Mouse (Mus musculus): ENCODE measurements around the gene Pde3a. TPM values are rescaled to one million over a fixed set of nuclear protein-coding genes. Genes with fewer than 3 reads are reported as not detected.

Gene Pde3a
- polyA plus RNA-seq, 1 experiment from 2014 or later: 8.5 TPM

DNA sequence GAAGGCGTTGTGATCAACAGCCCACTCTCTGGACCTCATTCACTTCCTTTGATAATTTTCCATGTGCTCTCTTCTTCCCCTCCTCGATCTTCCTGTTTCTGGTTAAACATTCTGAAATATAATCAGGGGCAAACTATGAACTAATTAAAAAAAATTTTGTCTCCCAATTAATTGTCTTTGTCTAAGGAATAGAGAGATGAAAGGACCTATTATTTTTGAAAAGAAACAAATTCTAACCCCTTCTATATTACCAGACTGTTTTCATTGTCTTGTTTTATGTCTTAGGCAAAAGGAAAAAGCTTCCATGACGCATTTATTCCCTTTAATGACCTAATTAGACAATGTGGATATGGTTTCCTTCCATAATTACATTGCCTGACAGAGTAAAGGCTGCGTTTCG, 156.4 kb downstream of the Pde3a start:
- H3K9me3 ChIP-seq: no peaks in the 10 kb centered on the region
- ATAC-seq (ENCODE audit: extremely low read depth, insufficient number of reproducible peaks, low FRiP score, low TSS enrichment): no peak
- peaks cover 20% of the 10 kb centered on the region for H3K4me1 ChIP-seq
- no peaks in the 10 kb centered on the region for H3K27me3 ChIP-seq (replicated peaks)
- no peak overlapping the region for H3K9ac ChIP-seq
- 65% methylated on average over 5 of the region's 5 CpGs for WGBS
- no peak overlapping the region for H3K4me3 ChIP-seq
- no peaks in the 10 kb centered on the region for H3K36me3 ChIP-seq
- H3K27ac ChIP-seq (replicated peaks): no peak overlapping the region
- H3K4me2 ChIP-seq: no peak overlapping the region

- peaks cover 31% of the 10 kb centered on the region for H3K4me1 ChIP-seq
- H3K27me3 ChIP-seq (replicated peaks): no peaks in the 10 kb centered on the region
- no peak overlapping the region for H3K27ac ChIP-seq (replicated peaks)
- ATAC-seq (ENCODE audit: extremely low read depth, insufficient number of reproducible peaks, low FRiP score, low TSS enrichment): no peak
- H3K9ac ChIP-seq: no peak overlapping the region
- no peak overlapping the region for H3K4me3 ChIP-seq
- no peak overlapping the region for H3K4me2 ChIP-seq
- WGBS: 65% methylated on average over 4 of the region's 4 CpGs
- no peaks in the 10 kb centered on the region for H3K9me3 ChIP-seq
- H3K36me3 ChIP-seq: no peaks in the 10 kb centered on the region
Measured at GRCm38 (mm10) chr6:141408758-141409157, 159.7 kb downstream of the Pde3a start.

DNA sequence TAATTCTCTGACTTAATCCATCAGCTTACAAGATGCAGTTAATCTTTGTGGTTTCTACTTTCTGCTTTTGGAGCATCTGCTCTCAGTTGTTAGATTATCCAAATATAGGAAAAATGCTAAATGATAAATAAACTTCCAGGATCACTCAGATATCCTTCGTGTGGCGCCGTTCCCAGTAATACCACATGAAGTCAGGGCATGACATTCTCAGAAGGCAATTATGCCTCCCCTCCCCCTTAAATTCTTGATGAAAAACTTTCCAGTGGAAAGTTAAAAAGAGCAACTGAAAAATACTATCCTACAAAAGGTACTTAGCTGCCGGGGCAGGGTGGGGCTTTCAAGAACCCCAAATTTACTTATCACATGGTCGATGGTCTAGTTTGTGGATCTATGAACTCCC, 161.8 kb downstream of the Pde3a start:
- H3K27ac ChIP-seq (replicated peaks): no peak overlapping the region
- no peak for ATAC-seq (ENCODE audit: extremely low read depth, insufficient number of reproducible peaks, low FRiP score, low TSS enrichment)
- H3K36me3 ChIP-seq: no peaks in the 10 kb centered on the region
- peaks cover 16% of the 10 kb centered on the region; the same call in 1 of the 2 replicates for H3K4me1 ChIP-seq
- no peaks in the 10 kb centered on the region for H3K27me3 ChIP-seq (replicated peaks)
- 71% methylated on average over 5 of the region's 5 CpGs for WGBS
- H3K9ac ChIP-seq: no peak overlapping the region
- no peak overlapping the region for H3K4me3 ChIP-seq
- H3K9me3 ChIP-seq: no peaks in the 10 kb centered on the region
- no peak overlapping the region for H3K4me2 ChIP-seq

DNA sequence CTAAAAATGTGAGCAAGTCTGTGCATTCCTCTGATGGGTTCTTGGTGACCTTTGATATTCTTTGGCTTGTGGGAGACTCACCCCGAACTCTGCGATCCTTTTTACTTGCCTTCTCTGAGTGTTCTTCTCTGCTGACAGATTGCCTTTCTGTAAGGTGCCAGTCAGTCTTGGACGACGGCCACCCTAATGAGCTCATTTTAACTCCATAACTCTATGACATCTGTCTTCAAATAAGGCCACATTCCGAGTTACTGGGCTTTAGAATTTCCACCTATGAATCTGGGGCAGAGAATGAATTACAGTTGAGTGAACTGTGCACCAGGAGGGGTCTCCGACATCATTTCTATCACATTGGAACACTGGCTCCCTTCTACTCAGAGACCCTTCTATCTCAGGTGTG, 176.0 kb downstream of the Pde3a start:
- H3K27ac ChIP-seq (replicated peaks): no peak overlapping the region
- no peak overlapping the region for H3K4me3 ChIP-seq
- H3K36me3 ChIP-seq: no peaks in the 10 kb centered on the region; the same call in 1 of the 2 replicates
- H3K4me1 ChIP-seq: peaks cover 22% of the 10 kb centered on the region
- H3K9ac ChIP-seq: no peak overlapping the region
- no peaks in the 10 kb centered on the region for H3K27me3 ChIP-seq (replicated peaks)
- H3K4me2 ChIP-seq: no peak overlapping the region
- no peak for ATAC-seq (ENCODE audit: extremely low read depth, insufficient number of reproducible peaks, low FRiP score, low TSS enrichment)
- H3K9me3 ChIP-seq: no peaks in the 10 kb centered on the region
- 80% methylated on average over 6 of the region's 6 CpGs for WGBS

DNA sequence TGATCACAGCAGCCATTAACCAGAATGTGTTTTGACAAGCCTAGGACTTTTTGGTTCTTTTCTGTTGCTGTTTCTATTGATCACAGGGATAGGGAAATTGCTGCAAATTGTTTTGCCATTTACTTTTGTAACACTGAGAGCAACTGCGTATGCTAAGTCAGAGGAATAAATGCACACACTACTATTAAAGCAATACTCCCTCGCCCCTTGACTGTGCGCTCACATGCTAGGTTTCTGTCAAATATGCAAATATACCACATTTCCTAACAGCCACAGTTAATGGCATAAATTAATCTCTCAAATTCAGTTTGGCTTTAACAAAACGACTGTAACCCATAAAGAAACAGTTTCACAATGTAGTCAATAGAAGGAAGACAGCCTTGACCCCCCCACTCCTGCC, 179.5 kb downstream of the Pde3a start:
- Histone ChIP-seq H3K4me1 (peaks cover 22% of the 10 kb centered on the region), H3K4me2 (no peak overlapping the region), H3K36me3 (peaks cover 4% of the 10 kb centered on the region), H3K27me3 (replicated peaks) (no peaks in the 10 kb centered on the region), H3K27ac (replicated peaks) (no peak overlapping the region), H3K9me3 (no peaks in the 10 kb centered on the region), H3K4me3 (no peak overlapping the region), H3K9ac (no peak overlapping the region)
- ATAC-seq (ENCODE audit: extremely low read depth, insufficient number of reproducible peaks, low FRiP score, low TSS enrichment): no peak
- 79% methylated on average over 4 of the region's 4 CpGs for WGBS

- Histone ChIP-seq H3K4me1 (peaks cover 28% of the 10 kb centered on the region), H3K36me3 (peaks cover 4% of the 10 kb centered on the region; the same call in 1 of the 2 replicates), H3K27ac (replicated peaks) (no peak overlapping the region), H3K4me3 (no peak overlapping the region), H3K27me3 (replicated peaks) (no peaks in the 10 kb centered on the region), H3K9me3 (no peaks in the 10 kb centered on the region), H3K9ac (no peak overlapping the region), H3K4me2 (no peak overlapping the region)
- 92% methylated on average over 1 of the region's 1 CpGs for WGBS
- no peak for ATAC-seq (ENCODE audit: extremely low read depth, insufficient number of reproducible peaks, low FRiP score, low TSS enrichment)
Measured at GRCm38 (mm10) chr6:141430134-141430533, 181.1 kb downstream of the Pde3a start.

DNA sequence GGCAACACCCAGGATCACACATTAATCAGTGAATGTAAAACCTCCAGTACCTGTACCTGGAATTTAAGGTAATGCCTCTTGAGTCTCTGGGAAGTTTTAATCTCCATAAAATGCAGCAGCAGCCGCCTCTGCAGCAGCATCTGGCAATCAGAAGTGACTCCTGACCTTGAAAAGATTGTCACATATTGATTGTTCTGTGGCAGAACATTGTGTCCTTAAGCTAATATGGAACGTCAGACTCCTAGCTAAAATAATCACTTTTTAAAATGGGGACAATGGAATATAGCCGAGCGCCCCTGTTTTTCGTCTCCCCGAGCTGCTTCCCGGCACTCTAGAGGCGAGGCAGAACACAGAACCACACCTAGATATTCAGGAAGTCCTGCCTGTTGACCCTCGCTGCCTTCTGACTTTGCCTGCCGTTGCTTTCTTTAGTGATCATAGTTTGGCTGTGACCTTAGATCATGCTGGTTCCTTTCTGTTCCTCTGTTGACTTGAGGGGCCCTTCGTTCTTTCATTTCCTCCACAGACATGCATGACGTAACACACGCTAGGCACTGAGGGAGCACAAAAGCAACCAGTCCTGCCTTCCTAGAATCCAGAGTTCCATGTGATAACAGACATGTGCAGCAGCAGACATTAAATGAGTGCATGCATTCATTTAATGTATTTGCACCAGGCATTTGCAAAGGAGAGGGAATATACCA, 183.4 kb downstream of the Pde3a start:
- no peak overlapping the region for H3K4me3 ChIP-seq
- no peaks in the 10 kb centered on the region for H3K9me3 ChIP-seq
- peaks cover 17% of the 10 kb centered on the region for H3K4me1 ChIP-seq
- H3K27me3 ChIP-seq (replicated peaks): no peaks in the 10 kb centered on the region
- H3K36me3 ChIP-seq: peaks cover 4% of the 10 kb centered on the region; the same call in 1 of the 2 replicates
- 74% methylated on average over 13 of the region's 13 CpGs for WGBS
- no peak overlapping the region for H3K27ac ChIP-seq (replicated peaks)
- no peak overlapping the region for H3K9ac ChIP-seq
- H3K4me2 ChIP-seq: no peak overlapping the region
- ATAC-seq (ENCODE audit: extremely low read depth, insufficient number of reproducible peaks, low FRiP score, low TSS enrichment): no peak

DNA sequence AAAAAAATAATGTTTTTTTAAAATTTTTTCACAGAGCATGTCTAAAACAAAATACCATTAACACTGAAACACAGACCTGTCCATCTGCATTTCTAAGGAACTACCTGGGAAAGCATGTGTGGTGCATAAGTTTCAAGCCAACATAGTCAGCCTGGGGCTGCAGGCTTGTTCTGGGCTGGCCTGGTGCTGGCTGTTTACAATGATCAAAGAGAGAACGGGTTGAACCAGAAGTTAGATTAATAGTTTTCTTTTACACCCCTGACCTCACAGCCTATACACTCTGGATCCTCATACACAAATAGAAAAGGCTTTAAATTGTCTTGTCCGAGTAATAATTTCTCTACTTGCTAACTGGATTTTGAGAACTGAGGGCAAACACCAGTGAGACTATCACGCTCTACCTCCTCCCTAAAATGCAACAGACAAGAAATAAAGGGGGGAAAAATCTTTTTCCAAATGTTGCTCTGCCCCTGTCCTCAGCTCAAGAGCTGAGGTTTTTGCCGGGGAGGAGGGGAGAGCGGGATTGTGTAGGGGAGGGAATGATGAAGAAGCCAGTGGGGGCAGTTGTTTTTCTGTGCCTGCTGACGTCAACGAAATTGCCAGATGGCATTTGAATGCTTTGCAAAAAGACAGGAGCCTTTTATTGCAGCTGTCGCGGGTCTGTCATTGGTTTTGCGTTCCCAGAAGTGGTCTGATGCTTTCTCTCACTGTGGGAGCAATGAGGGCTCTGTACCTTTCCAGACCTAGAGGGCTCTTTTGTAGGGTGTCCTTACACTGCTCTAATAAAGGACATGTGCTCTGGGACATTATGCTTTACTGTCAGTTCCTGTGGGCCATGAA, 185.1 kb downstream of the Pde3a start:
- H3K27me3 ChIP-seq (replicated peaks): no peaks in the 10 kb centered on the region
- peak overlapping the region; percentile 61 for H3K27ac ChIP-seq (replicated peaks)
- peaks cover 4% of the 10 kb centered on the region; the same call in 1 of the 2 replicates for H3K36me3 ChIP-seq
- no peak for ATAC-seq (ENCODE audit: extremely low read depth, insufficient number of reproducible peaks, low FRiP score, low TSS enrichment)
- 52% methylated on average over 10 of the region's 10 CpGs for WGBS
- no peak overlapping the region for H3K4me3 ChIP-seq
- H3K4me1 ChIP-seq: peaks cover 17% of the 10 kb centered on the region
- peaks cover 5% of the 10 kb centered on the region; the same call in 1 of the 2 replicates for H3K9me3 ChIP-seq
- H3K4me2 ChIP-seq: no peak overlapping the region; the same call in 1 of the 2 replicates
- 0 out of 2 replicates have a peak overlapping the region, but pooled peaks have one; percentile 13 for H3K9ac ChIP-seq

- Histone ChIP-seq H3K4me2 (no peak overlapping the region), H3K36me3 (peaks cover 4% of the 10 kb centered on the region; the same call in 1 of the 2 replicates), H3K9ac (no peak overlapping the region), H3K9me3 (peaks cover 6% of the 10 kb centered on the region; the same call in 1 of the 2 replicates), H3K27ac (replicated peaks) (no peak overlapping the region), H3K4me3 (no peak overlapping the region), H3K27me3 (replicated peaks) (no peaks in the 10 kb centered on the region), H3K4me1 (peaks cover 17% of the 10 kb centered on the region)
- 69% methylated on average over 4 of the region's 4 CpGs for WGBS
- ATAC-seq (ENCODE audit: extremely low read depth, insufficient number of reproducible peaks, low FRiP score, low TSS enrichment): no peak
Measured at GRCm38 (mm10) chr6:141435160-141435559, 186.1 kb downstream of the Pde3a start.

DNA sequence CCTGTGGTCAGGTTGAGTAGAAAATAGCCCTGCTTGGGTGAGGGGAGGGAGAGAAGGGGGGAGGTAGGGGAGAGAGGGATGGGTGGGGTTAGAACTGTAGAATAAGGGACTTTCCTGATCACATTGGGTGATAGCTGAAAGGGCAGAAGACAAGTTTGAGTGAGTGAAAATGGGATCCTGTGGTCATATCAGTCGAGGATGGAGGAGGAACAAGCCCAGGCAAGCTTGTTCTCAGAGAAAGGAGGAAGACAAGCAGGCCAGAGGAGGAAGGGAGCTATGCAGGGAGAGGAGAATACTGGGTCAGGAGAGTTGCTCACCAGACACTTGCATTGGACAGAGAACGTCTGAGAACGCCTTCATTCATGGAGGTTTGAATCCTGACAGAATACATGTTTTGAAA, 190.9 kb downstream of the Pde3a start:
- Histone ChIP-seq H3K27me3 (replicated peaks) (no peaks in the 10 kb centered on the region), H3K27ac (replicated peaks) (no peak overlapping the region), H3K9ac (no peak overlapping the region), H3K4me3 (no peak overlapping the region), H3K4me2 (no peak overlapping the region), H3K4me1 (peaks cover 5% of the 10 kb centered on the region), H3K9me3 (peaks cover 6% of the 10 kb centered on the region; the same call in 1 of the 2 replicates), H3K36me3 (0 out of 2 replicates have a peak, but pooled peaks cover 3% of the 10 kb centered on the region)
- WGBS: 57% methylated on average over 3 of the region's 3 CpGs
- ATAC-seq (ENCODE audit: extremely low read depth, insufficient number of reproducible peaks, low FRiP score, low TSS enrichment): no peak

GRCm38 (mm10) chr6:141447547-141447946, 198.5 kb downstream of the Pde3a start:
- no peak overlapping the region for H3K9ac ChIP-seq
- H3K4me3 ChIP-seq: no peak overlapping the region
- WGBS: 9% methylated on average over 3 of the region's 3 CpGs
- H3K36me3 ChIP-seq: 0 out of 2 replicates have a peak, but pooled peaks cover 3% of the 10 kb centered on the region
- no peaks in the 10 kb centered on the region for H3K9me3 ChIP-seq
- H3K4me1 ChIP-seq: peaks cover 7% of the 10 kb centered on the region; the same call in 1 of the 2 replicates
- ATAC-seq (ENCODE audit: extremely low read depth, insufficient number of reproducible peaks, low FRiP score, low TSS enrichment): no peak
- H3K4me2 ChIP-seq: no peak overlapping the region
- no peaks in the 10 kb centered on the region for H3K27me3 ChIP-seq (replicated peaks)
- H3K27ac ChIP-seq (replicated peaks): no peak overlapping the region

All from heart, embryonic 13.5 days (tissue).